Mouse (Mus musculus): ENCODE results near the gene Nhlrc2.

DNA sequence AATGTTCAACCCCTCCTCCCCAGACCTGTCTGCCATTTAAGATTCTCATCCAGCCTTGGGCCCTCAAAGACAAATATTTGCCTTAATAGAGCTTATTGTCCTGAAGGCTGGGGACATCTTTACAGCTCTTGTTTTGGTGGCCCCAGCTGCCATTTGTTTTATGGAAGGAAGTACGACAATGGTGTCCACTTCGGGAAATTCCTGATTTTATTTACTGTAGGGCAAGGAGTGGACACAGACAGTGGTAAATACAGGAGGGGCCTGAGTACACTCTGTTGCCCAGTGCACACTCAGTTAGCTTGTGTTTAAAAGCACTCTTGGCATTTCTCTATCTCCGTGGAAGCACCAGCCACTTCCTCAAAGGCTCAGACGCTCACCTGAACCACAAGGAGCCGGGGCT, 66.1 kb downstream of the Nhlrc2 start:
- TF ChIP-seq POLR2A (IDR thresholded peaks at IDR 0.05; ENCODE audit: insufficient read length, low read depth) (no peak), TCF3 (IDR thresholded peaks at IDR 0.05; ENCODE audit: insufficient read length, low read depth) (no peak), TCF12 (IDR thresholded peaks at IDR 0.05; ENCODE audit: insufficient read depth, poor library complexity, severe bottlenecking) (no peak), USF1 (IDR thresholded peaks at IDR 0.05; ENCODE audit: low read depth) (no peak), E2F4 (IDR thresholded peaks at IDR 0.05; ENCODE audit: insufficient read depth) (no peak), POLR2AphosphoS2 (IDR thresholded peaks at IDR 0.05; ENCODE audit: insufficient read length, low read depth) (no peak), MAX (IDR thresholded peaks at IDR 0.05; ENCODE audit: low read depth) (no peak)
